In the genomic region with DNA sequence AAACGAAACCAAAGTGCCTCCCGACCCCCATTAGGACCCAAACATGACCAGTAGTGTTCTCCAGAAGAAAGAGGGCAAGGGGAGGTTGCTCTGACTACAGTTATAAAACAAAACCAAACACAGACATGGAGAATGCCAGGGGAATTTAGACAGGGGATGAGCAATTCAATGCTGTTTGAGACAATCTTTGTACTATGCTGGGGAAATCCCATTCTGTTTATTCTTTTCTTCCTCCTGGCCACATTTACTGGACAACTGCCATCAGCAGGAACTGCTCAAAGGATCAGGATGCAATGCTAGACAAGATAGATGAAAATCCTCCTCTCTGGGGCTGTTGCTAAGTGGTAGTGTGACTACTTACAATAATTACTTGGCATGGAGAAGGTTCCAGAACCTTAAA, we compare ENCODE assay signal across 12 mouse cellular contexts.
"Had no signal": no experiment of that assay in that cellular context is flagged by ENCODE, and none has a peak within 500 bp of the region (broad histone marks: within the 10 kb centered on the region; RNA-seq: fewer than 3 reads in every experiment).

No protein-coding gene starts in this region.

- H3K4me2 ChIP-seq: kidney, embryonic 15.5 days; liver, embryonic 11.5 days; liver, embryonic 15.5 days; midbrain, embryonic 12.5 days had no signal

- H3K4me1 ChIP-seq: kidney, embryonic 15.5 days; limb, embryonic 10.5 days; liver, embryonic 15.5 days; midbrain, embryonic 12.5 days had no signal

- H3K36me3 ChIP-seq: kidney, embryonic 15.5 days; limb, embryonic 10.5 days; liver, embryonic 15.5 days; midbrain, embryonic 12.5 days had no signal

- H3K27ac ChIP-seq: kidney, embryonic 15.5 days; left cerebral cortex, adult 2 months; limb, embryonic 10.5 days; liver, embryonic 15.5 days; midbrain, embryonic 12.5 days had no signal

- H3K9ac ChIP-seq: kidney, embryonic 15.5 days; liver, embryonic 15.5 days; midbrain, embryonic 12.5 days had no signal

- DNase-seq: kidney, adult 2 months; kidney, postnatal 14 days; right cerebral cortex, postnatal 25 days; thymus, postnatal 14 days had no signal

- H3K27me3 ChIP-seq: kidney, embryonic 15.5 days; liver, embryonic 15.5 days; midbrain, embryonic 12.5 days had no signal

- ATAC-seq: intestine, embryonic 16.5 days; midbrain, embryonic 16.5 days had no signal

- H3K9me3 ChIP-seq: kidney, embryonic 15.5 days; limb, embryonic 10.5 days; liver, embryonic 15.5 days; midbrain, embryonic 12.5 days had no signal

- H3K4me3 ChIP-seq: kidney, embryonic 15.5 days; left cerebral cortex, adult 2 months; limb, embryonic 10.5 days; liver, embryonic 15.5 days; midbrain, embryonic 12.5 days had no signal
